In the genomic region with DNA sequence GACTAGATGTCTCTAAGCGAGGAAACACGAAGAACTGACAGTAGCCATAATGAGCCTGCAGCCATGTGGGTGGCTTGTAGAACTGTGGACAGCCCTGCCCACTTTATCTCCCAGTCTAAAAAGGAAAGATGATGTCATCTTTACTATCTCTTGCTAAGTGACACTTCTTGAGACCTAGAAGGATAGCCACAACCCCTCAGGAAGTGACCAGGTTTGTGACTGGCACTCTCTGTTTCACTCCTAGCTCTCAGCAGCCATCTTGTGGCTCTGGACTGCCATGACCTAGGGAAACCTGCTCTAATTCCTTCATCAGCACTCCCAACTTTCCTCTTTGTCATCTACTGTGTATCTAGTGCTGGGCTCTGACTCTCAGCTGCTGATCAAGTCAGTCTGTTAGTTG, we compare ENCODE assay signal across 14 mouse cellular contexts. TPM values are rescaled to one million over a fixed set of nuclear protein-coding genes. Genes with fewer than 3 reads are reported as not detected.
DNase-seq lines count a peak whose midpoint lies in the region; ATAC-seq and TF ChIP-seq lines count a peak whose summit lies in the region.
"Had no signal": no experiment of that assay in that cellular context is flagged by ENCODE, and none has a peak within 500 bp of the region (broad histone marks: within the 10 kb centered on the region; RNA-seq: fewer than 3 reads in every experiment).

No protein-coding gene starts in this region.

- H3K36me3 ChIP-seq in hindbrain, postnatal 0 days (ENCODE audit: insufficient read depth, low read length): no peaks in the 10 kb centered on the region
- H3K36me3 ChIP-seq in hindbrain, embryonic 12.5 days: no peaks in the 10 kb centered on the region
- peaks cover 57% of the 10 kb centered on the region for H3K36me3 ChIP-seq in thymus, adult 2 months (ENCODE audit: control insufficient read depth, insufficient read depth, low read length)
- peaks cover 47% of the 10 kb centered on the region for H3K36me3 ChIP-seq in macrophage (ENCODE audit: inconsistent target)
- H3K36me3 ChIP-seq: embryonic facial prominence, embryonic 15.5 days; neural tube, embryonic 13.5 days had no signal

- no peak overlapping the region for H3K27ac ChIP-seq in hindbrain, postnatal 0 days
- no peak overlapping the region for H3K27ac ChIP-seq in hindbrain, embryonic 12.5 days
- H3K27ac ChIP-seq in thymus, adult 2 months (ENCODE audit: control insufficient read depth, insufficient read depth, low read length): peak overlapping the region; percentile 3; the same call in 1 of the 2 replicates
- H3K27ac ChIP-seq in macrophage: 0 out of 2 replicates have a peak overlapping the region, but pooled peaks have one; percentile 10
- H3K27ac ChIP-seq: embryonic facial prominence, embryonic 15.5 days; hindbrain, embryonic 14.5 days; neural tube, embryonic 13.5 days had no signal

- no peaks in the 10 kb centered on the region for H3K9me3 ChIP-seq in hindbrain, postnatal 0 days (ENCODE audit: low read length)
- H3K9me3 ChIP-seq in hindbrain, embryonic 12.5 days (replicated peaks): no peaks in the 10 kb centered on the region
- H3K9me3 ChIP-seq: embryonic facial prominence, embryonic 15.5 days; neural tube, embryonic 13.5 days had no signal

- peak; percentile 33 for TF ChIP-seq CTCF in hindbrain, postnatal 0 days (IDR thresholded peaks at IDR 0.05; ENCODE audit: low read depth)
- TF ChIP-seq CTCF in thymus, adult 2 months (IDR thresholded peaks at IDR 0.05; ENCODE audit: borderline replicate concordance, control insufficient read depth, extremely low read depth, insufficient read depth, low read length, poor library complexity): no peak

- no peak for DNase-seq in hindbrain, postnatal 0 days (ENCODE audit: low spot score)
- DNase-seq in thymus, adult 2 months: no peak
- DNase-seq in thymus, adult 18-20 months: no peak
- no peak for DNase-seq in ovary, postnatal 10 days (ENCODE audit: low spot score)
- no peak for DNase-seq in cerebellum, adult 11 months
- DNase-seq in layer of hippocampus, postnatal 36 days: no peak
- DNase-seq: kidney, postnatal 4 days; lung, postnatal 4 days had no signal

- TF ChIP-seq POLR2A in thymus, adult 2 months (IDR thresholded peaks at IDR 0.05; ENCODE audit: control insufficient read depth, extremely low read depth, insufficient read depth, low read length, poor library complexity): no peak

- WGBS in hindbrain, postnatal 0 days: 97% methylated on average over 2 of the region's 2 CpGs
- 81% methylated on average over 2 of the region's 2 CpGs for WGBS in hindbrain, embryonic 12.5 days
- WGBS in thymus, adult 2 months: 96% methylated on average over 2 of the region's 2 CpGs
- WGBS in macrophage (ENCODE audit: missing documents): 93% methylated on average over 2 of the region's 2 CpGs

- peaks cover 38% of the 10 kb centered on the region for H3K79me2 ChIP-seq in macrophage (ENCODE audit: inconsistent target)

- H3K4me3 ChIP-seq in hindbrain, postnatal 0 days (ENCODE audit: low read length): no peak overlapping the region
- H3K4me3 ChIP-seq in hindbrain, embryonic 12.5 days: no peak overlapping the region
- no peak overlapping the region for H3K4me3 ChIP-seq in thymus, adult 2 months (ENCODE audit: control insufficient read depth, insufficient read depth, low read length)
- no peak overlapping the region for H3K4me3 ChIP-seq in macrophage (ENCODE audit: inconsistent target)
- H3K4me3 ChIP-seq: embryonic facial prominence, embryonic 15.5 days; neural tube, embryonic 13.5 days had no signal

- no peak overlapping the region for H3K4me2 ChIP-seq in hindbrain, postnatal 0 days (ENCODE audit: low read depth, low read length)
- H3K4me2 ChIP-seq in hindbrain, embryonic 12.5 days (replicated peaks): no peak overlapping the region
- H3K4me2 ChIP-seq: embryonic facial prominence, embryonic 15.5 days; heart, embryonic 11.5 days; hindbrain, embryonic 14.5 days; neural tube, embryonic 13.5 days had no signal

- H3K27me3 ChIP-seq in hindbrain, postnatal 0 days (ENCODE audit: insufficient read depth, low read length): no peaks in the 10 kb centered on the region
- no peaks in the 10 kb centered on the region for H3K27me3 ChIP-seq in hindbrain, embryonic 12.5 days
- no peaks in the 10 kb centered on the region for H3K27me3 ChIP-seq in thymus, adult 2 months (ENCODE audit: control insufficient read depth, insufficient read depth, low read length)
- H3K27me3 ChIP-seq: embryonic facial prominence, embryonic 15.5 days; neural tube, embryonic 13.5 days had no signal

- no peaks in the 10 kb centered on the region for H3K4me1 ChIP-seq in hindbrain, postnatal 0 days (ENCODE audit: insufficient read depth, low read length)
- H3K4me1 ChIP-seq in hindbrain, embryonic 12.5 days: no peaks in the 10 kb centered on the region
- peaks cover 28% of the 10 kb centered on the region for H3K4me1 ChIP-seq in thymus, adult 2 months (replicated peaks; ENCODE audit: control insufficient read depth, insufficient read depth, low read length)
- H3K4me1 ChIP-seq: embryonic facial prominence, embryonic 15.5 days; neural tube, embryonic 13.5 days had no signal

- no peak for ATAC-seq in hindbrain, postnatal 0 days
- ATAC-seq in hindbrain, embryonic 12.5 days (ENCODE audit: low FRiP score): no peak

- H3K9ac ChIP-seq in hindbrain, postnatal 0 days (replicated peaks; ENCODE audit: low read length): no peak overlapping the region
- H3K9ac ChIP-seq in hindbrain, embryonic 12.5 days: no peak overlapping the region
- H3K9ac ChIP-seq: embryonic facial prominence, embryonic 15.5 days; hindbrain, embryonic 14.5 days; neural tube, embryonic 13.5 days had no signal

RNA-seq across cellular contexts. Expression of a gene that starts 3.2 kb away (rescaled TPM):
- total RNA-seq in hindbrain, postnatal 0 days (2014; rRNA removed): 0.78 and 1.5 TPM in 2 replicates
- 1.9 TPM in 2 replicates for polyA plus RNA-seq in hindbrain, postnatal 0 days (2015; fragmentation: Nextera tagmentation; extraction: Ambion mirVana)
- 2.6 and 3.6 TPM in 2 replicates for polyA plus RNA-seq in hindbrain, embryonic 12.5 days (2016; fragmentation: Nextera tagmentation; extraction: Ambion mirVana)
- polyA plus RNA-seq in thymus, adult 2 months (2012; rRNA removed): 128 and 142 TPM in 2 replicates
- total RNA-seq in macrophage (2018; cell fraction: chromatin; rRNA removed): 100 to 1,000 TPM in 4 of 26 experiments, 10 to 100 TPM in 14, 1 to 10 TPM in 8; 1.4 to 135 (median 39.9) TPM
- total RNA-seq in macrophage (2018; cell fraction: cytosol; rRNA removed): 10 to 100 TPM in 24 of 26 experiments, 1 to 10 TPM in 2; 7.9 to 35.0 (median 23.5) TPM
- total RNA-seq in macrophage (2018; cell fraction: nucleus; rRNA removed): 10 to 100 TPM in 21 of 26 experiments, 1 to 10 TPM in 5; 6.1 to 69.8 (median 28.1) TPM
- 10.8 to 32.5 TPM (median 15.4 TPM) in 3 replicates for polyA plus RNA-seq in macrophage (2018)
- 1 to 10 TPM; 1.1 to 1.3 TPM for total RNA-seq in layer of hippocampus, postnatal 36 days (2021)

RNA-seq across cellular contexts. Expression of a gene that starts 9.2 kb away (rescaled TPM):
- 1.0 and 1.3 TPM in 2 replicates for total RNA-seq in hindbrain, postnatal 0 days (2014; rRNA removed)
- 0.36 and 0.52 TPM in 2 replicates for polyA plus RNA-seq in hindbrain, postnatal 0 days (2015; fragmentation: Nextera tagmentation; extraction: Ambion mirVana)
- polyA plus RNA-seq in hindbrain, embryonic 12.5 days (2016; fragmentation: Nextera tagmentation; extraction: Ambion mirVana): 0.36 and 0.52 TPM in 2 replicates
- polyA plus RNA-seq in thymus, adult 2 months (2012; rRNA removed): 27.2 and 27.8 TPM in 2 replicates
- 1 to 10 TPM in 3 of 26 experiments, under 1 TPM in 6, not detected in 17; 0.37 to 2.2 (median 0.75) TPM for total RNA-seq in macrophage (2018; cell fraction: chromatin; rRNA removed)
- under 1 TPM in 20 of 26 experiments, not detected in 6; 0.03 to 0.92 (median 0.09) TPM for total RNA-seq in macrophage (2018; cell fraction: cytosol; rRNA removed)
- total RNA-seq in macrophage (2018; cell fraction: nucleus; rRNA removed): 1 to 10 TPM in 2 of 26 experiments, under 1 TPM in 8, not detected in 16; 0.11 to 3.0 (median 0.21) TPM
- polyA plus RNA-seq in macrophage (2018): 0.05 TPM in 1 of 3 replicates, not detected in the others
- 1 to 10 TPM in 1 of 2 experiments, under 1 TPM in 1; 0.56 to 2.8 TPM for total RNA-seq in layer of hippocampus, postnatal 36 days (2021)

RNA-seq across cellular contexts. Expression of a gene that starts 30.5 kb away (rescaled TPM):
- total RNA-seq in hindbrain, postnatal 0 days (2014; rRNA removed): 11.2 and 14.8 TPM in 2 replicates
- 8.7 and 8.9 TPM in 2 replicates for polyA plus RNA-seq in hindbrain, postnatal 0 days (2015; fragmentation: Nextera tagmentation; extraction: Ambion mirVana)
- polyA plus RNA-seq in hindbrain, embryonic 12.5 days (2016; fragmentation: Nextera tagmentation; extraction: Ambion mirVana): 15.7 TPM in 2 replicates
- 6.8 and 7.2 TPM in 2 replicates for polyA plus RNA-seq in thymus, adult 2 months (2012; rRNA removed)
- total RNA-seq in macrophage (2018; cell fraction: chromatin; rRNA removed): 1 to 10 TPM in 14 of 26 experiments, under 1 TPM in 7, not detected in 5; 0.29 to 7.1 (median 1.9) TPM
- 1 to 10 TPM in 25 of 26 experiments, under 1 TPM in 1; 0.57 to 6.1 (median 5.3) TPM for total RNA-seq in macrophage (2018; cell fraction: cytosol; rRNA removed)
- total RNA-seq in macrophage (2018; cell fraction: nucleus; rRNA removed): 1 to 10 TPM in 24 of 26 experiments, under 1 TPM in 2; 0.75 to 7.7 (median 2.2) TPM
- polyA plus RNA-seq in macrophage (2018): 4.8 to 6.7 TPM (median 4.8 TPM) in 3 replicates
- total RNA-seq in layer of hippocampus, postnatal 36 days (2021): 1 to 10 TPM; 4.4 to 5.6 TPM

RNA-seq across cellular contexts. Expression of a gene that starts 45.4 kb away (rescaled TPM):
- 0.47 and 0.78 TPM in 2 replicates for total RNA-seq in hindbrain, postnatal 0 days (2014; rRNA removed)
- polyA plus RNA-seq in hindbrain, postnatal 0 days (2015; fragmentation: Nextera tagmentation; extraction: Ambion mirVana): 0.44 and 0.66 TPM in 2 replicates
- polyA plus RNA-seq in hindbrain, embryonic 12.5 days (2016; fragmentation: Nextera tagmentation; extraction: Ambion mirVana): 3.0 and 3.5 TPM in 2 replicates
- 18.6 and 26.5 TPM in 2 replicates for polyA plus RNA-seq in thymus, adult 2 months (2012; rRNA removed)
- total RNA-seq in macrophage (2018; cell fraction: chromatin; rRNA removed): not detected
- under 1 TPM in 3 of 26 experiments, not detected in 23; 0.04 to 0.31 (median 0.07) TPM for total RNA-seq in macrophage (2018; cell fraction: cytosol; rRNA removed)
- not detected for total RNA-seq in macrophage (2018; cell fraction: nucleus; rRNA removed)
- polyA plus RNA-seq in macrophage (2018): not detected in 3 replicates
- under 1 TPM; 0.42 to 0.96 TPM for total RNA-seq in layer of hippocampus, postnatal 36 days (2021)

Comparison
In these comparisons a context has a peak if more than half of its experiments do, and no peak if none do; other contexts are left out.
1. H3K27ac ChIP-seq: peak in thymus, adult 2 months (single experiment) and macrophage (single experiment); none in hindbrain, postnatal 0 days (single experiment) and hindbrain, embryonic 12.5 days (single experiment).
2. RNA of a gene that starts 9.2 kb away (polyA plus RNA-seq): 27.2 to 27.8 TPM in thymus, adult 2 months; 0.36 to 0.52 TPM in hindbrain, embryonic 12.5 days, 0.36 to 0.52 TPM in hindbrain, postnatal 0 days and 0.05 TPM in macrophage; every median in the first group is over 10 times any median in the second.